Mouse (Mus musculus): ENCODE measurements around the gene Ifi35.
A peak's percentile ranks its signal among the peaks of the same experiment; 100 is the strongest.
"Not testable (repeated sequence)": the region's sequence is repeated elsewhere in the genome, so short reads cannot be mapped to it uniquely, and the experiment has no call there.

Gene Ifi35

GRCm38 (mm10) chr11:101448274-101448746 is at the start of gene Ifi35:
Gene Ifi35, plus strand, starts transcription at chr11:101448407.
- DNase-seq (ENCODE audit: low spot score) = peak; percentile 93

GRCm38 (mm10) chr11:101415306-101415705 is 32.9 kb upstream of the Ifi35 start:
- no peak for DNase-seq (ENCODE audit: low spot score)

GRCm38 (mm10) chr11:101416433-101417100 is 31.6 kb upstream of the Ifi35 start:
- peak; percentile 70 for DNase-seq (ENCODE audit: low spot score)

- DNase-seq (ENCODE audit: low spot score) = peak; percentile 82
These were observed 30.9 kb upstream of the Ifi35 start, which contains the start of gene Aarsd1 for GRCm38 (mm10) chr11:101417101-101417855. Gene Aarsd1, minus strand, starts transcription at chr11:101417615.

GRCm38 (mm10) chr11:101418991-101419390 is 29.2 kb upstream of the Ifi35 start:
- no peak for DNase-seq (ENCODE audit: low spot score)

- no peak for DNase-seq (ENCODE audit: low spot score)
These were observed 28.6 kb upstream of the Ifi35 start for GRCm38 (mm10) chr11:101419610-101420009.

GRCm38 (mm10) chr11:101420148-101420547 is 28.1 kb upstream of the Ifi35 start:
- DNase-seq (ENCODE audit: low spot score) = no peak

GRCm38 (mm10) chr11:101424105-101424851 is 23.9 kb upstream of the Ifi35 start, which contains the start of gene Gm27029:
Gene Gm27029, minus strand, starts transcription at chr11:101424796.
- DNase-seq (ENCODE audit: low spot score) = no peak

- DNase-seq (ENCODE audit: low spot score) = peak; percentile 94
These were observed 23.0 kb upstream of the Ifi35 start, which contains the start of the genes Rundc1 and Ptges3l for GRCm38 (mm10) chr11:101424925-101425813. Gene Rundc1, plus strand, starts transcription at chr11:101425085. Gene Ptges3l, minus strand, starts transcription at chr11:101425333.

GRCm38 (mm10) chr11:101426165-101426564 is 22.0 kb upstream of the Ifi35 start:
- no peak for DNase-seq (ENCODE audit: low spot score)

- no peak for DNase-seq (ENCODE audit: low spot score)
These were observed 16.9 kb upstream of the Ifi35 start for GRCm38 (mm10) chr11:101431327-101431726.

GRCm38 (mm10) chr11:101433396-101433795 is 14.8 kb upstream of the Ifi35 start:
- DNase-seq (ENCODE audit: low spot score) = no peak

GRCm38 (mm10) chr11:101435831-101436230 is 12.4 kb upstream of the Ifi35 start:
- no peak for DNase-seq (ENCODE audit: low spot score)

- DNase-seq (ENCODE audit: low spot score) = no peak
These were observed 11.3 kb upstream of the Ifi35 start for GRCm38 (mm10) chr11:101436916-101437315.

GRCm38 (mm10) chr11:101438006-101438405 is 10.2 kb upstream of the Ifi35 start:
- DNase-seq (ENCODE audit: low spot score) = not testable (repeated sequence)

GRCm38 (mm10) chr11:101441450-101442126 is 6.6 kb upstream of the Ifi35 start:
- not testable (repeated sequence) for DNase-seq (ENCODE audit: low spot score)

GRCm38 (mm10) chr11:101442127-101442693 is 6.0 kb upstream of the Ifi35 start, which contains the start of gene Rpl27:
Gene Rpl27, plus strand, starts transcription at chr11:101442298.
- DNase-seq (ENCODE audit: low spot score) = peak; percentile 100

- DNase-seq (ENCODE audit: low spot score) = no peak
These were observed 5.4 kb upstream of the Ifi35 start for GRCm38 (mm10) chr11:101442760-101443159.

GRCm38 (mm10) chr11:101446319-101446718 is 1.9 kb upstream of the Ifi35 start:
- no peak for DNase-seq (ENCODE audit: low spot score)

- not testable (repeated sequence) for DNase-seq (ENCODE audit: low spot score)
These were observed 1.3 kb upstream of the Ifi35 start for GRCm38 (mm10) chr11:101446860-101447259.
